Mouse (Mus musculus) intestine, embryonic 15.5 days (tissue): ENCODE measurements at regions not wholly inside any gene's neighbourhood (a gene's known extent, or its start where the extent isn't known, plus 50 kb on each side); places are given as distances from the start of the nearest gene placed in this dataset.

Source experiments
- ATAC-seq: fragments of 200-750 bp; cut with Nextera tagmentation; 2 replicates; pipeline ENCODE4 v1.8.0; 2017; ENCODE audit warnings: moderate TSS enrichment, moderate library complexity
- H3K27ac ChIP-seq: fragments of 300-500 bp; sonication (generic); 2 replicates; pipeline ENCODE4 v1.5.1; 2015; ENCODE audit warnings: mild to moderate bottlenecking, inconsistent platforms
- H3K27me3 ChIP-seq: fragments of 300-500 bp; sonication (generic); replicated peaks from 2 replicates; pipeline ENCODE4 v1.6.1; 2015; ENCODE audit warnings: inconsistent platforms
- H3K36me3 ChIP-seq: fragments of 300-500 bp; sonication (generic); 2 replicates; pipeline ENCODE4 v1.6.1; 2015; ENCODE audit warnings: inconsistent platforms
- H3K4me1 ChIP-seq: fragments of 300-500 bp; sonication (generic); replicated peaks from 2 replicates; pipeline ENCODE4 v1.6.1; 2015; ENCODE audit warnings: inconsistent platforms
- H3K4me2 ChIP-seq: fragments of 300-500 bp; sonication (generic); replicated peaks from 2 replicates; pipeline ENCODE4 v1.6.1; 2015; ENCODE audit warnings: mild to moderate bottlenecking, inconsistent platforms
- H3K4me3 ChIP-seq: fragments of 300-500 bp; sonication (generic); replicated peaks from 2 replicates; pipeline ENCODE4 v1.5.1; 2015; ENCODE audit warnings: inconsistent platforms
- H3K9ac ChIP-seq: fragments of 300-500 bp; sonication (generic); 2 replicates; pipeline ENCODE4 v1.6.1; 2015; ENCODE audit warnings: inconsistent platforms
- H3K9me3 ChIP-seq: fragments of 300-500 bp; sonication (generic); 2 replicates; pipeline ENCODE4 v1.6.1; 2016; ENCODE audit warnings: inconsistent platforms
- WGBS: fragments of 180-500 bp; shearing (Covaris S2); methylation state at CpG from one replicate; pipeline ENCODE4 v1.1.7; 2015; 5-methylcytosine and 5-hydroxymethylcytosine counted together

DNA sequence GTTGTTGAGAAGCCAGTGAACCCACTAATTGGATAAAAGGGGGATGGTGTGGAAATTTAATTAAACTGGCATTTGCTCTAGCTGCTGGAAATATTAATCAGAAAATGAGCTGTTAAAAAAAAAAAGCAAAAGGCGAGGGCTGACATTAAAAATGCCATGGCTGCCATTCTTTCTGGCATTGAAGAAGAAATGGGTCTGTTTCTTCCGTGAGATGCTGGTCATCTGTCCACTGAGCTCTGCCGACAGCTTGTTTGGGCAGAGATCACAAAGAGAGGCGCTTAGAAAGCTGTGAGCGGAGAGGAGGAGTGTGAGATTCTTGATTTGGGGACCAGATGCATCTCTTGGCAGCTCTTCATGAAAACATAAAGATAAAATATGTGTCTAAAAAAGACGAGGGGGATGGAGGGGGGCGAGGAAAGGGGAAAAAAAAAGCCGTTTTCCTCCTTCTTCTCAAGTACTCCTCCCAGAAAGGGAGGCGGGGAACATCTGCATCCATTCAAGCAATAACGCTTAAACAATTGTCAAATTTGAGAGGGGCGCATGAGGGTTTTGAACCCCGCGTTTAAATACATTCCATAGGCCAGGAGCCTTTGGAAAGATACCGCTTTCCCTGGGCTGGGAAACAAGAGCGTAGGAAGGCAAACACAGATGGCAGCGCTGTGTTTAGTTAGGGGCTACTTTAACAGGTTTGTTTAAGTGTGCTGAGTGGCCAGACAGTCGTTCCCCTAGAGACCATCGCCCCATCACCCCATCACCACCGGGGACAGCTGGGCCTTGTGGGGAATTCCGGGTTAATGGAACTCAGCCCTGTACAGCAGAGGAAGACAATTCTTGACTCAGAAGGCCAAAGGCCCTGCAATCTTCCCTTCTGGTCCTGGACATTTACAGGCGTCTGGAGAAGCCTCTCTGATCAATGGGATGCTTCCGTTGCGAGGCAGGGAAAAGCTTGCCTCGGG, 109.2 kb upstream of the Slit3 start:
- peak overlapping the region; percentile 12; the same call in 1 of the 2 replicates for H3K4me2 ChIP-seq
- peaks cover 7% of the 10 kb centered on the region for H3K4me1 ChIP-seq
- peak; percentile 61 for ATAC-seq
- H3K27me3 ChIP-seq = no peaks in the 10 kb centered on the region
- H3K36me3 ChIP-seq = no peaks in the 10 kb centered on the region
- 26% methylated on average over 24 of the region's 24 CpGs for WGBS
- H3K9me3 ChIP-seq = no peaks in the 10 kb centered on the region
- H3K27ac ChIP-seq = peak overlapping the region; percentile 55
- H3K4me3 ChIP-seq = no peak overlapping the region
- no peak overlapping the region for H3K9ac ChIP-seq

DNA sequence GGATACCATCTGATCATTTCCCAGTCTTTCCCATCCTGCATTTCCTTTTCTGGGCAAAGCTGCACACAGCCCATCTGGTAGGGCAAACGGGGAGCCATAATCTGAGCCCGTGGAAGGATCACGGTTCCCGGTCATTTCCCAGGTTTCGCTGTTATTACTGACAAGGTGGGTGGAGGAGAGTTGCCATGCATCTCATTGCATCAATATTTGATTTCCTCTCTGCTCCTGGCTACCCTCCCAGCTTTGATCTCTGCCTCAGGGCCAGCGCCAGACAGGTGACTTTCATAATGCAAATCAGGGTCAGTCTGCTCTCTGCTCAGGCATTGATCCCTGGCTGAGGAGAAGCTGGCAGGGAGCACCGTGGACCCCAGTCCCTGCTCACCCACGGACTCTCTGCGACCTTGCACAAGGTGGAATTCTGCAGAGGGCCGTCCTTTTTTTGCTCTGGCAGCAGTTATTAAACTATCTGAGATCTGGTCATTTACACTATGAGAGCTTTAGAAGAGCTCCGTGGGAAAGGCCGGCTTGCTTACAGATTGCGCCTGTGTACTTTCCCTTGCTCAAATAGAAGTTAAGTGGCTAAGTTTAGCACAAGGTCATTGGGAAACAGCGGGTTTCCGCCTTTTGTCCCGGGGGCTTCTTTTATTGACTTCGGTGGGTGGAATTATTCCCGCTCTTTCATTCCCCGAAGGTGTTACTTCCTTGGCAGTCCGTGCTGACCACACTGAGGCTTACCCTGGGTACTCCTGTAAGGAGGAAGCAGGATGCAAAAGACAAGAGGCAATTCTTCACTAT, 114.1 kb upstream of the Slit3 start:
- H3K9me3 ChIP-seq = no peaks in the 10 kb centered on the region
- H3K4me3 ChIP-seq = no peak overlapping the region
- H3K27ac ChIP-seq = peak overlapping the region; percentile 19; the same call in 1 of the 2 replicates
- peak; percentile 80 for ATAC-seq
- H3K36me3 ChIP-seq = no peaks in the 10 kb centered on the region
- 18% methylated on average over 20 of the region's 20 CpGs for WGBS
- peak overlapping the region; percentile 41 for H3K4me2 ChIP-seq
- H3K9ac ChIP-seq = no peak overlapping the region
- no peaks in the 10 kb centered on the region for H3K27me3 ChIP-seq
- H3K4me1 ChIP-seq = peaks cover 5% of the 10 kb centered on the region

DNA sequence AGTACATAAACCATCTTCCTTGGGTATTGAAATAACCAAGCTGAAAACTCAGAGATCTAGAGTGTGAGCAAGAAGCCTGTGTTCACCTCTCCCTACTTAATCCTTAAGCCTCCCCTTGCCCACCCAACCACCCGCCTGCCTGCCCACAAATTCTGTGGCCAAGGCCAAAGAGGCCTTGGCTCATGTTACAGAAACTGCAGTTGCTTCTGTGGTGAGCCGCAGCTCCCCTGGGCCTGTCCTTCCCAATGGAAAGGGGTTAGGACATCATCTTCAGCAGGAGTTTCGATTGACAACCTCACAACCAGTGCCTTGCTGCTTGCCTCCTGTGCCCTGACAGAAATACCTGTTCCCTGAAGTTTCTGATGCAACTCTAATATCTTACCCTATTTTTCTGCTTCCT, 115.9 kb upstream of the Slit3 start:
- Histone ChIP-seq H3K9me3 (no peaks in the 10 kb centered on the region), H3K4me3 (no peak overlapping the region), H3K4me1 (peaks cover 5% of the 10 kb centered on the region), H3K36me3 (no peaks in the 10 kb centered on the region), H3K27me3 (no peaks in the 10 kb centered on the region), H3K9ac (no peak overlapping the region), H3K4me2 (no peak overlapping the region), H3K27ac (no peak overlapping the region)
- WGBS = 81% methylated on average over 3 of the region's 3 CpGs
- no peak for ATAC-seq

DNA sequence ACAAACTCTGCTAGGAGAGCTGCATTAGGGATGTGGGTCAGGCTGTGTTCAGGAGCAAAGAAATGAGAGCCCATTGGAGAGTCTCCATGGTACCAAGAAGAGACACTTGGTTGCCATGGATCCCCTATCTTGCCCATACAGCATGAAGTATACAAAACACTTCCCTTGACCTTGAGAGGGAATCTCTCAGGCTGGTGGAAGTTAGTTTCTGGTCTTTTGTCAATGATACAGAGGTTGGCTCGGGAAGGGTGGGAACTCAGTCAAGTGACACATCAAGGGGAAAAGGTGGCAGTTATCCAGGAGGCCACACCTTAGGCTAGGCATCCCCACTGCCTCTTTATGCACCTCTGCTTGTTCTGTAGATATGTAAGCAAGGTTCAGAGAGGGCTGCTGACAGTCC, 116.6 kb upstream of the Slit3 start:
- H3K36me3 ChIP-seq = no peaks in the 10 kb centered on the region
- H3K27ac ChIP-seq = no peak overlapping the region
- H3K4me1 ChIP-seq = peaks cover 5% of the 10 kb centered on the region
- no peak for ATAC-seq
- H3K9ac ChIP-seq = no peak overlapping the region
- no peak overlapping the region for H3K4me2 ChIP-seq
- no peak overlapping the region for H3K4me3 ChIP-seq
- 33% methylated on average over 1 of the region's 1 CpGs for WGBS
- H3K9me3 ChIP-seq = no peaks in the 10 kb centered on the region
- H3K27me3 ChIP-seq = no peaks in the 10 kb centered on the region

DNA sequence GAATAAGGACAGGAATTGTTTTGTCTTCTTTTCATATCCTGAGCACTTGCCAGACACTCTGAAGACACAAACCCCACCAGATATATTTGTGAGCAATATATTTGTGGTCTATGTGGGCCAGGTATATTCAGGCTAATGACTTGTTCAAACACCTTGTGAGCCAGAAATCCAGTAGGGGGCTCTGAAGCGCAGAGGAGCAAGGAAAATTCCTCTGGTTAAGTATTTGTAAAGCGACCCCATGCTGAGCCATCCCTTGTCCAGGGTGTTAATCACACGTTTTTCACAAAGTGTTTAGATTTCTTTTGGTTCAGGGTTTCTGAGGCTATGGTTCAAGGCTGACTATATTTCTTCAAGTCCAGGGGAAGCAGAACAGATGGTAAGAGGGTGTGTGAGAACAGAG, 117.1 kb upstream of the Slit3 start:
- H3K9ac ChIP-seq = no peak overlapping the region
- no peaks in the 10 kb centered on the region for H3K27me3 ChIP-seq
- 32% methylated on average over 3 of the region's 3 CpGs for WGBS
- no peak overlapping the region for H3K4me3 ChIP-seq
- no peaks in the 10 kb centered on the region for H3K9me3 ChIP-seq
- ATAC-seq = no peak
- H3K36me3 ChIP-seq = no peaks in the 10 kb centered on the region
- H3K4me2 ChIP-seq = no peak overlapping the region
- no peak overlapping the region for H3K27ac ChIP-seq
- peaks cover 5% of the 10 kb centered on the region for H3K4me1 ChIP-seq

DNA sequence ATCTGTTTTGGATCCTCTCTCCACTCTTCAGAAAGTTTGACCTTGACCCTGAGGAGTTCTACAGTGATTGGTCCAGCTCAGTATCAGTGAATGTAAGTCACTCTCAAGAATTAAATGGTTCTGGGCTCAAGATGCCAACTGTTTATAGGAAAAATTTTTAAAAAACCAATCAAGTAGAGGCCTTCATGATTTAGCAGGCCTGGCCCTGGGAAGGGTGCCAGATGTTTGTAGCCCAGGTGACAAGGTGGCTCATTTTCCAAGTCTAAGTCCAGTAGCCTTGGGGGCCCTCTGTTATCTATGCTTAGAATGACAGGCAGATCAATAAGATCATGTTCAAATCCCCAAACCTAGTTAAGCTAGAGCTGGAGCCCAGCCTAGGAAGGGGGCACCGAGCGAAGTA, 123.1 kb upstream of the Slit3 start:
- no peak for ATAC-seq
- no peak overlapping the region for H3K4me3 ChIP-seq
- no peaks in the 10 kb centered on the region for H3K36me3 ChIP-seq
- H3K4me1 ChIP-seq = no peaks in the 10 kb centered on the region
- H3K9me3 ChIP-seq = no peaks in the 10 kb centered on the region
- WGBS = 87% methylated on average over 2 of the region's 2 CpGs
- no peak overlapping the region for H3K4me2 ChIP-seq
- no peaks in the 10 kb centered on the region for H3K27me3 ChIP-seq
- no peak overlapping the region for H3K27ac ChIP-seq
- H3K9ac ChIP-seq = no peak overlapping the region

DNA sequence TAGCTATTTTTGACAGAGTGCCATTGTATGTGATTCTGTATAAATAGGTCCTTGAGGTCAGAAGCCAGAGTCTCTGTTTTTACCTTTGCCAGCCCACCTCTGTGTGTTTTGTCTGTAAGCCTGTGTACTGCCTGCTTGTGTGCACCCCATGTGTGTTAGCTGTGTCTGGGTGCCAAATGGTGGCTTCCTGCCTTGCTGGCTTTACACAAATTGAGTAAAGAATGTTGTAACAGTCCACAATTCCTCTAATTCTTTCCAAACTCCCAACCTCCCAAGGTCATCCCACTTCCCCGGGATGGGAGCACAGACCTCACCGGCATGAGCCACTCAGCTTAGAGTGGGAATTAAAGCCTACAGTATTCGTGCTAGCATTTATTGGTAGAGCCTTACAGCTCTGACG, 125.5 kb upstream of the Slit3 start:
- ATAC-seq = no peak
- H3K36me3 ChIP-seq = no peaks in the 10 kb centered on the region
- no peaks in the 10 kb centered on the region for H3K4me1 ChIP-seq
- no peak overlapping the region for H3K4me2 ChIP-seq
- 79% methylated on average over 4 of the region's 4 CpGs for WGBS
- no peak overlapping the region for H3K27ac ChIP-seq
- H3K4me3 ChIP-seq = no peak overlapping the region
- H3K9me3 ChIP-seq = no peaks in the 10 kb centered on the region
- no peak overlapping the region for H3K9ac ChIP-seq
- H3K27me3 ChIP-seq = no peaks in the 10 kb centered on the region

DNA sequence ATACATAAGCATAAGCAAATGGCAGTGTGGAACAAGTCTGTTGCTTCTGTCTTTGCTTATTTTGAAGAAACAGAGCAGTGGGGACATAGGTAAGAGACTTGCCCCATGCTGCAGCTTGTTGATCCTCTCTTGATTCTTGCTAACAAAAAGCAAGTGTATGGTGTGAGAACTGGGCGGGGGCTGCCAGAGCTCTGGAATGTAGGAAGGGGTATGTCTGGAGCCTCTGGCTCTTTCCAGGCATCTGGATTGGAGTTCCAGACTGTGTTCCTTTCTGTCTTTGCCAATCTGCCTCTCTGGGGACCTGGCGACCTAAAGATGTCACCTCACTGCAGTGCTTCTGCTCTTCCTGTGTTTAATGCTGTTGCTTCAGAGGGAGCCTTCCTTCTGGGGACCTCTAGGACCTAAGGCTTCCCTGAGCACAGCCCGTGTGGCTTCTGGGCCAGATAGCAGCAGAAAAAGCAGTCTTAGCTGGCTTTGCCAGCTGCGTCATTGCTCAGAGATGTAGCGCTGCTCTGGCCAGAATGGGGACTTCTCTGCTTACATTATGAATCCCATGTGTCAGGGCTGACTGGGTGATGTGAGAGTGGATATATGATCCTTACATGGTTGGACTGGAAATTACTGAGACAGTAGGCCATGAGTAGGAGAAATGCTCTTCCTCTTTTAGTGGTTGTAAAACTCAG, 138.1 kb upstream of the Slit3 start:
- H3K4me1 ChIP-seq = no peaks in the 10 kb centered on the region
- no peak overlapping the region for H3K27ac ChIP-seq
- H3K4me2 ChIP-seq = no peak overlapping the region
- no peaks in the 10 kb centered on the region for H3K9me3 ChIP-seq
- no peaks in the 10 kb centered on the region for H3K27me3 ChIP-seq
- 51% methylated on average over 5 of the region's 5 CpGs for WGBS
- ATAC-seq = no peak
- no peaks in the 10 kb centered on the region for H3K36me3 ChIP-seq
- no peak overlapping the region for H3K9ac ChIP-seq
- H3K4me3 ChIP-seq = no peak overlapping the region

DNA sequence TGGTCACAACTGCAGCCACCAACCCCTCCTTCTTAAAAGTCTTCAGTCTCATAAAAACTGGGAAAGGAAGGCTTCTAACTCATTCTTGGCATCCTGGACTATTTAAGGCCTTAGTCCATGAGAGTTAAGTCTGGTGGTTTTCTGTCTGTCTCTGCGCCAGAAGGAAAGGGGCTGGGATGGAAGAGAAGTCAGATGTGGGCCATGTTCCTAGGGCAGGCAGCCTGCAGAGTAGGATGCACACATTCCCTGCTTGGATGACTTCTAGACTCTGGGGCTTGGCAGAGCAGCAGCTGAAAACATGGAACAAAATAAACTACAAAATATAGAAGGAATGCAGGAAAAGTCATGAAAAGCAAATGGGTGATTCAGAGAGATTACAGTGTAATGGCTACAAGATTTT, 140.8 kb upstream of the Slit3 start:
- H3K4me2 ChIP-seq = no peak overlapping the region
- H3K9ac ChIP-seq = no peak overlapping the region
- no peak overlapping the region for H3K4me3 ChIP-seq
- no peaks in the 10 kb centered on the region for H3K9me3 ChIP-seq
- no peaks in the 10 kb centered on the region for H3K36me3 ChIP-seq
- WGBS = 85% methylated on average over 1 of the region's 1 CpGs
- no peaks in the 10 kb centered on the region for H3K4me1 ChIP-seq
- ATAC-seq = no peak
- no peaks in the 10 kb centered on the region for H3K27me3 ChIP-seq
- no peak overlapping the region for H3K27ac ChIP-seq

DNA sequence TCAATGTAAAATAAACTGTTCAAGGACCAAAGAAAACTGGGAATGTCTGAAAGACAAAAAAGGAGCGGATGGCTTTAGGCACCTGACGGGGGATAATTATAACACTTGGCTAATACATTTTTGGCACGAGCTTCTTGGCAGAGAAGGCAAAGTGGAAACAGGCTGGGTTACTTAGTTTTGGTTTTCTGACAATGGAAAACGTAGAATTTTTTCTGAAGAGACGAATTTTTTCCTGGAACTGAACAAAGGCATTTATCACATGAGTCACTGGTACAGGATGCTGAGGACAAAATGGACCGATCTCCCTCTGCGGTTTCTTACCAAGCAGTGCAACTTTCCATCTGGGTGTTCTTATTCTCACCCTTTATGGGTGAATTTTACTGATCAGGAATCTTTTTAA, 143.2 kb upstream of the Slit3 start:
- Histone ChIP-seq H3K36me3 (no peaks in the 10 kb centered on the region), H3K27me3 (no peaks in the 10 kb centered on the region), H3K9ac (no peak overlapping the region), H3K4me1 (no peaks in the 10 kb centered on the region), H3K27ac (no peak overlapping the region), H3K9me3 (no peaks in the 10 kb centered on the region), H3K4me3 (no peak overlapping the region), H3K4me2 (no peak overlapping the region)
- WGBS = 75% methylated on average over 7 of the region's 7 CpGs
- no peak for ATAC-seq

DNA sequence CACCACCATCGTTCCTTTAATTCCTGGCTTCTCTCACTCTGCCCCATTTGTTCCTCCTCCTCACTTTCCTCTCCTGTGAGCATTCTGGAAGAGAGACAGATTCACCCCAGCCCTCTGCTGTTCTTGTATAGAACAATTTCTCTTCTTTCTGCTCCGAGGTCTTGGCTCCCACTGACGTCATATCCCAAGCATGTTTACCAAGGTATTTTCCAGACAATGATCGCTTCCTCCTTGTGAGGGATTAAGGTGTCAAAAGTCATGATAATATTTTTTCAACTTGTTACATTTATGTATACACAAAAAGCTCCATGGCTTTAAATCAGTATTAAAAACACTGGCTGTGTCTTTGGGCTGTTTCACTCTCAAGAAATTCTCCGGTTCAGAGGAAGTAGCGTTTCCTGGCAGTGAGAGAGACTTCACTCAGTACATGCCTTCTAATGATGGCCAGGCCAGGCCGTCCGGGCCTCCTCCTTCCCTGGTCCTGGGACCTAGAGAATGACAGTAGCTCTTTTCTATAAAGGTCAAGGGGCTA, 142.4 kb upstream of the Spdl1 start:
- no peaks in the 10 kb centered on the region for H3K4me1 ChIP-seq
- no peaks in the 10 kb centered on the region for H3K9me3 ChIP-seq
- H3K36me3 ChIP-seq = no peaks in the 10 kb centered on the region
- no peaks in the 10 kb centered on the region for H3K27me3 ChIP-seq
- no peak overlapping the region; the same call in 1 of the 2 replicates for H3K4me2 ChIP-seq
- no peak overlapping the region for H3K4me3 ChIP-seq
- H3K27ac ChIP-seq = peak overlapping the region; percentile 44; the same call in 1 of the 2 replicates
- peak; percentile 53; the same call in 1 of the 2 replicates for ATAC-seq
- H3K9ac ChIP-seq = no peak overlapping the region
- WGBS = 13% methylated on average over 8 of the region's 8 CpGs

DNA sequence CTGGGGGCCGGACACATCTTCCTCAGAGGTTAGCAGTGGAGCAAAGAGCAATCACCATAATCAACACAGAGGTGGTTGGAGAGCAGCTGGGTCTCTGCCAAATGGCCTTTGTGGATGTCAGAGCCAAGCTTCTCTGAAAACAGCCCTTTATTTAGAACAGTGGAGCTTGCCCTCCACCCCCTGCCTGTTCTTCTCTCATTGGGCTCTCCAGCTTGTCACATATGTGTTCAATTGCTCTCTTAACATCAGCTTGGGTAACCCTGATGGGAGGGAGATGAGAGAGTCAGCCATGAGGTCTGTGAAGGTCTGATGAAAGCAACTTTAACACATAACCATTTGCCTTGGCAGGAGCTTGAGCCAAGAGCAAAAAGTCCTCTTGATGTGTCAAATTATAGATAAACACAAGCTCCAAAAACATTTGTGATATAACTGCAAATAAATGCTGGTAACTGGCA, 140.1 kb upstream of the Spdl1 start:
- 42% methylated on average over 1 of the region's 1 CpGs for WGBS
- Histone ChIP-seq H3K4me1 (no peaks in the 10 kb centered on the region), H3K36me3 (no peaks in the 10 kb centered on the region), H3K27me3 (no peaks in the 10 kb centered on the region), H3K4me2 (no peak overlapping the region), H3K4me3 (no peak overlapping the region), H3K9ac (no peak overlapping the region), H3K27ac (no peak overlapping the region), H3K9me3 (no peaks in the 10 kb centered on the region)
- peak; percentile 34; the same call in 1 of the 2 replicates for ATAC-seq
